9 mouse cellular contexts compared by ENCODE assay signal in genomic region chrX:7878495-7878894, GRCm38 (mm10). TPM values are rescaled to one million over a fixed set of nuclear protein-coding genes. Genes with fewer than 3 reads are reported as not detected.
DNase-seq lines count a peak whose midpoint lies in the region; ATAC-seq and TF ChIP-seq lines count a peak whose summit lies in the region.
"Had no signal": no experiment of that assay in that cellular context is flagged by ENCODE, and none has a peak within 500 bp of the region (broad histone marks: within the 10 kb centered on the region; RNA-seq: fewer than 3 reads in every experiment).

No protein-coding gene starts in this region.

- TF ChIP-seq CTCF in liver, postnatal 0 days (IDR thresholded peaks at IDR 0.05; ENCODE audit: low read depth): no peak

- 0 out of 2 replicates have a peak, but pooled peaks cover 7% of the 10 kb centered on the region for H3K36me3 ChIP-seq in hindbrain, embryonic 12.5 days
- H3K36me3 ChIP-seq in liver, postnatal 0 days (replicated peaks; ENCODE audit: insufficient read depth, low read length): peaks cover 10% of the 10 kb centered on the region

- H3K4me1 ChIP-seq in hindbrain, embryonic 12.5 days: peaks cover 9% of the 10 kb centered on the region; the same call in 1 of the 2 replicates
- peaks cover 5% of the 10 kb centered on the region; the same call in 1 of the 2 replicates for H3K4me1 ChIP-seq in liver, postnatal 0 days (ENCODE audit: insufficient read depth)

- peak overlapping the region; percentile 49 for H3K9ac ChIP-seq in hindbrain, embryonic 12.5 days
- H3K9ac ChIP-seq in liver, postnatal 0 days (replicated peaks): peak overlapping the region; percentile 55

- no peak overlapping the region for H3K27ac ChIP-seq in hindbrain, embryonic 12.5 days
- H3K27ac ChIP-seq in liver, postnatal 0 days (ENCODE audit: low read depth): no peak overlapping the region

- H3K4me3 ChIP-seq in hindbrain, embryonic 12.5 days: peak overlapping the region; percentile 41
- H3K4me3 ChIP-seq in liver, postnatal 0 days (ENCODE audit: low read depth, low read length): peak overlapping the region; percentile 52

- peak; percentile 33 for DNase-seq in adrenal gland, adult 2 months
- DNase-seq in adrenal gland, adult 8-10 months: no peak
- DNase-seq in retina, embryonic 14.5 days (ENCODE audit: low spot score): peak; percentile 3
- DNase-seq in retina, postnatal 1 day: no peak
- peak; percentile 51 to 56 for DNase-seq in cerebellum, postnatal 25 days
- DNase-seq in liver, postnatal 0 days: no peak
- no peak for DNase-seq in yolk sac, embryonic 10.5 days (ENCODE audit: low spot score)

- no peaks in the 10 kb centered on the region for H3K27me3 ChIP-seq in hindbrain, embryonic 12.5 days
- no peaks in the 10 kb centered on the region for H3K27me3 ChIP-seq in liver, postnatal 0 days (ENCODE audit: insufficient read depth, low read length)

- peak overlapping the region; percentile 80 for H3K4me2 ChIP-seq in hindbrain, embryonic 12.5 days (replicated peaks)
- peak overlapping the region; percentile 84 for H3K4me2 ChIP-seq in liver, postnatal 0 days (ENCODE audit: low read depth, low read length)

- H3K9me3 ChIP-seq in hindbrain, embryonic 12.5 days (replicated peaks): no peaks in the 10 kb centered on the region
- no peaks in the 10 kb centered on the region for H3K9me3 ChIP-seq in liver, postnatal 0 days (ENCODE audit: low read length)

- ATAC-seq in hindbrain, embryonic 12.5 days (ENCODE audit: low FRiP score): no peak; the same call in 1 of the 2 replicates
- ATAC-seq in liver, postnatal 0 days: peak; percentile 4; the same call in 1 of the 2 replicates

- TF ChIP-seq EP300 in liver, postnatal 0 days (IDR thresholded peaks at IDR 0.05; ENCODE audit: low read depth): no peak

- 12% methylated on average over 21 of the region's 21 CpGs for WGBS in hindbrain, embryonic 12.5 days
- WGBS in liver, postnatal 0 days (ENCODE audit: insufficient replicate concordance): 22% methylated on average over 21 of the region's 21 CpGs

RNA-seq across cellular contexts. Expression of gene Pim2, which starts 0.4 kb away (rescaled TPM):
- 10 to 100 TPM in 1 of 2 experiments, 1 to 10 TPM in 1; 7.3 to 12.6 TPM for total RNA-seq in adrenal gland, adult 2 months (2021)
- polyA plus RNA-seq in adrenal gland, adult 2 months (2012; rRNA removed): 23.0 and 23.7 TPM in 2 replicates
- total RNA-seq in adrenal gland, adult 8-10 months (2022): 10 to 100 TPM; 10.6 to 12.3 (median 12.2) TPM
- 9.5 and 10.0 TPM in 2 replicates for polyA plus RNA-seq in hindbrain, embryonic 12.5 days (2016; fragmentation: Nextera tagmentation; extraction: Ambion mirVana)
- 3.0 and 3.3 TPM in 2 replicates for polyA plus RNA-seq in liver, postnatal 0 days (2015; fragmentation: Nextera tagmentation; extraction: Ambion mirVana)

RNA-seq across cellular contexts. Expression of gene Slc35a2, which starts 5.3 kb away (rescaled TPM):
- total RNA-seq in adrenal gland, adult 2 months (2021): 10 to 100 TPM; 39.6 to 75.3 TPM
- polyA plus RNA-seq in adrenal gland, adult 2 months (2012; rRNA removed): 158 and 186 TPM in 2 replicates
- 10 to 100 TPM; 44.4 to 53.4 (median 51.2) TPM for total RNA-seq in adrenal gland, adult 8-10 months (2022)
- 35.1 and 40.1 TPM in 2 replicates for polyA plus RNA-seq in hindbrain, embryonic 12.5 days (2016; fragmentation: Nextera tagmentation; extraction: Ambion mirVana)
- 7.1 and 9.0 TPM in 2 replicates for polyA plus RNA-seq in liver, postnatal 0 days (2015; fragmentation: Nextera tagmentation; extraction: Ambion mirVana)

RNA-seq across cellular contexts. Expression of gene Pqbp1, which starts 20.6 kb away (rescaled TPM):
- total RNA-seq in adrenal gland, adult 2 months (2021): 100 to 1,000 TPM; 102 to 144 TPM
- 93.3 and 120 TPM in 2 replicates for polyA plus RNA-seq in adrenal gland, adult 2 months (2012; rRNA removed)
- total RNA-seq in adrenal gland, adult 8-10 months (2022): 100 to 1,000 TPM in 3 of 4 experiments, 10 to 100 TPM in 1; 96.2 to 130 (median 106) TPM
- polyA plus RNA-seq in hindbrain, embryonic 12.5 days (2016; fragmentation: Nextera tagmentation; extraction: Ambion mirVana): 172 and 178 TPM in 2 replicates
- 39.2 and 41.9 TPM in 2 replicates for polyA plus RNA-seq in liver, postnatal 0 days (2015; fragmentation: Nextera tagmentation; extraction: Ambion mirVana)

RNA-seq across cellular contexts. Expression of gene Timm17b, which starts 20.7 kb away (rescaled TPM):
- 100 to 1,000 TPM; 102 to 113 TPM for total RNA-seq in adrenal gland, adult 2 months (2021)
- polyA plus RNA-seq in adrenal gland, adult 2 months (2012; rRNA removed): 79.3 and 93.5 TPM in 2 replicates
- total RNA-seq in adrenal gland, adult 8-10 months (2022): 100 to 1,000 TPM; 110 to 134 (median 131) TPM
- polyA plus RNA-seq in hindbrain, embryonic 12.5 days (2016; fragmentation: Nextera tagmentation; extraction: Ambion mirVana): 138 and 144 TPM in 2 replicates
- polyA plus RNA-seq in liver, postnatal 0 days (2015; fragmentation: Nextera tagmentation; extraction: Ambion mirVana): 117 TPM in 2 replicates

RNA-seq across cellular contexts. Expression of gene Gm10491, which starts 29.1 kb away (rescaled TPM):
- not detected for total RNA-seq in adrenal gland, adult 2 months (2021)
- not detected in 2 replicates for polyA plus RNA-seq in adrenal gland, adult 2 months (2012; rRNA removed)
- total RNA-seq in adrenal gland, adult 8-10 months (2022): not detected
- not detected in 2 replicates for polyA plus RNA-seq in hindbrain, embryonic 12.5 days (2016; fragmentation: Nextera tagmentation; extraction: Ambion mirVana)
- polyA plus RNA-seq in liver, postnatal 0 days (2015; fragmentation: Nextera tagmentation; extraction: Ambion mirVana): not detected in 2 replicates
- polyA plus RNA-seq: gonadal fat pad, adult 2 months had no signal

Comparison
In these comparisons a context has a peak if more than half of its experiments do, and no peak if none do; other contexts are left out.
1. DNase-seq: peak in adrenal gland, adult 2 months (single experiment), retina, embryonic 14.5 days (single experiment) and cerebellum, postnatal 25 days (2 of 2); none in adrenal gland, adult 8-10 months (single experiment), retina, postnatal 1 day (single experiment), liver, postnatal 0 days (single experiment) and yolk sac, embryonic 10.5 days (single experiment).